ENCODE assay signal across 19 mouse cellular contexts in the genomic region with DNA sequence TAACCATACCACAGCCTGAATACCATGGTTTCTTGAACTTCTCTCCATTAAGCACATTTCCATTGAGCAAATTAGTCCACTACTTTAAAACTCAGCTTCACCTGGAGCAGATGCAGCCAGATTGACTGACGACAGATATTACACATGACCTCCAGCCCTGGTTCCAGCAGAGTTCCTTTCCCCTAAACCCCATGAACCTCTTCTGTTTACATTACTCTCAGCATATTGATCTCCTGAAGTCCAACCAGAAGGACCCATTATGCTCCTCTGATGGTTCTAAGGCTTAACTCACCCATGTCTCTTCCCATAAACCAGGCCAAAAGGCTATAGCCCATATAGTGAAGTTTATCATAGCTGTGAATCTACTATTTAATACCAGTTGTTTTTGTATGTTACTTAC.
"Had no signal": no experiment of that assay in that cellular context is flagged by ENCODE, and none has a peak within 500 bp of the region (broad histone marks: within the 10 kb centered on the region; RNA-seq: fewer than 3 reads in every experiment).

No protein-coding gene starts in this region.

- H3K27ac ChIP-seq: intestine, embryonic 15.5 days; kidney, postnatal 0 days; layer of hippocampus, adult 2 months; left cerebral cortex, adult 2 months; neural tube, embryonic 12.5 days; neural tube, embryonic 15.5 days had no signal

- H3K27me3 ChIP-seq: intestine, embryonic 15.5 days; neural tube, embryonic 12.5 days; neural tube, embryonic 15.5 days had no signal

- H3K9ac ChIP-seq: intestine, embryonic 15.5 days; neural tube, embryonic 12.5 days; neural tube, embryonic 15.5 days had no signal

- H3K36me3 ChIP-seq: intestine, embryonic 15.5 days; neural tube, embryonic 12.5 days; neural tube, embryonic 15.5 days had no signal

- DNase-seq: kidney, adult 11 months; kidney, adult 9 months; kidney, postnatal 25 days; layer of hippocampus, adult 9-11 months; lung, adult 2 months; lung, postnatal 14 days; lung, postnatal 4 days; midbrain, embryonic 14.5 days; right cerebral cortex, postnatal 25 days; thymus, adult 18-20 months; thymus, postnatal 4 days had no signal

- H3K4me2 ChIP-seq: intestine, embryonic 15.5 days; midbrain, embryonic 11.5 days; neural tube, embryonic 12.5 days; neural tube, embryonic 15.5 days had no signal

- H3K4me1 ChIP-seq: intestine, embryonic 15.5 days; neural tube, embryonic 12.5 days; neural tube, embryonic 15.5 days had no signal

- H3K9me3 ChIP-seq: intestine, embryonic 15.5 days; neural tube, embryonic 12.5 days; neural tube, embryonic 15.5 days had no signal

- H3K4me3 ChIP-seq: intestine, embryonic 15.5 days; layer of hippocampus, adult 2 months; left cerebral cortex, adult 2 months; neural tube, embryonic 12.5 days; neural tube, embryonic 15.5 days had no signal

- ATAC-seq: hindbrain, embryonic 16.5 days; intestine, embryonic 15.5 days had no signal
